Mouse (Mus musculus) liver, embryonic 16.5 days (tissue): ENCODE measurements around the gene Asap2. TPM values are rescaled to one million over a fixed set of nuclear protein-coding genes. Genes with fewer than 3 reads are reported as not detected.
A peak's percentile ranks its signal among the peaks of the same experiment; 100 is the strongest.

Experiments
- ATAC-seq: fragments of 200-750 bp; cut with Nextera tagmentation; 2 replicates; pipeline ENCODE4 v1.8.0; 2017; ENCODE audit warnings: low read depth, mild to moderate bottlenecking, moderate number of reproducible peaks, moderate library complexity
- H3K27ac ChIP-seq: fragments of 300-500 bp; sonication (generic); 2 replicates; pipeline ENCODE4 v1.5.1; 2014; ENCODE audit warnings: mild to moderate bottlenecking, low read length
- H3K27me3 ChIP-seq: fragments of 300-500 bp; sonication (generic); 2 replicates; pipeline ENCODE4 v1.6.1; 2014; ENCODE audit warnings: low read depth, low read length, mixed read lengths; ENCODE audit not compliant: control insufficient read depth, insufficient read depth
- H3K36me3 ChIP-seq: fragments of 300-500 bp; sonication (generic); 2 replicates; pipeline ENCODE4 v1.6.1; 2014; ENCODE audit warnings: mild to moderate bottlenecking; ENCODE audit not compliant: control insufficient read depth, insufficient read depth
- H3K4me1 ChIP-seq: fragments of 300-500 bp; sonication (generic); 2 replicates; pipeline ENCODE4 v1.6.1; 2014; ENCODE audit warnings: low read depth, low read length, mixed read lengths; ENCODE audit not compliant: control insufficient read depth
- H3K4me2 ChIP-seq: fragments of 300-500 bp; sonication (generic); 2 replicates; pipeline ENCODE4 v1.6.1; 2014; ENCODE audit warnings: low read depth, low read length, mixed read lengths
- H3K4me3 ChIP-seq: fragments of 300-500 bp; sonication (generic); 2 replicates; pipeline ENCODE4 v1.5.1; 2014; ENCODE audit warnings: low read depth, mild to moderate bottlenecking, low read length
- H3K9ac ChIP-seq: fragments of 300-500 bp; sonication (generic); 2 replicates; pipeline ENCODE4 v1.6.1; 2014; ENCODE audit warnings: low read depth, low read length
- H3K9me3 ChIP-seq: fragments of 300-500 bp; sonication (generic); replicated peaks from 2 replicates; pipeline ENCODE4 v1.6.1; 2016; ENCODE audit warnings: low read length; ENCODE audit not compliant: control insufficient read depth
- WGBS: fragments of 180-500 bp; shearing (Covaris S2); extraction: QIAGEN DNeasy Blood & Tissue Kit; methylation state at CpG from one replicate; pipeline ENCODE4 v1.1.7; 2014; ENCODE audit not compliant: insufficient replicate concordance; 5-methylcytosine and 5-hydroxymethylcytosine counted together
- polyA plus RNA-seq: library from polyadenylated mRNA; unstranded; fragments of >200 nt; fragmentation: Nextera tagmentation; extraction: Ambion mirVana; gene quantifications from 2 replicates; pipeline ENCODE4 v1.2.1, GENCODE M21; 2015

Gene Asap2
- polyA plus RNA-seq, 1 experiment from 2014 or later, result 1.5 TPM

GRCm38 (mm10) chr12:21168149-21168548 is 177.9 kb downstream of the Asap2 start:
- H3K4me2 ChIP-seq, result no peak overlapping the region
- H3K27ac ChIP-seq, result no peak overlapping the region
- H3K9ac ChIP-seq, result no peak overlapping the region
- 62% methylated on average over 6 of the region's 6 CpGs for WGBS
- peak; percentile 53 for ATAC-seq
- H3K4me1 ChIP-seq, result peaks cover 10% of the 10 kb centered on the region
- H3K27me3 ChIP-seq, result no peaks in the 10 kb centered on the region
- no peaks in the 10 kb centered on the region for H3K9me3 ChIP-seq
- no peaks in the 10 kb centered on the region for H3K36me3 ChIP-seq
- H3K4me3 ChIP-seq, result no peak overlapping the region

- no peaks in the 10 kb centered on the region for H3K27me3 ChIP-seq
- no peak overlapping the region for H3K4me3 ChIP-seq
- H3K9ac ChIP-seq, result no peak overlapping the region
- peaks cover 7% of the 10 kb centered on the region for H3K4me1 ChIP-seq
- H3K36me3 ChIP-seq, result no peaks in the 10 kb centered on the region
- WGBS, result 65% methylated on average over 11 of the region's 11 CpGs
- H3K9me3 ChIP-seq, result no peaks in the 10 kb centered on the region
- no peak overlapping the region for H3K4me2 ChIP-seq
- no peak overlapping the region for H3K27ac ChIP-seq
- ATAC-seq, result no peak
These were observed 181.7 kb downstream of the Asap2 start for GRCm38 (mm10) chr12:21171776-21172490.

DNA sequence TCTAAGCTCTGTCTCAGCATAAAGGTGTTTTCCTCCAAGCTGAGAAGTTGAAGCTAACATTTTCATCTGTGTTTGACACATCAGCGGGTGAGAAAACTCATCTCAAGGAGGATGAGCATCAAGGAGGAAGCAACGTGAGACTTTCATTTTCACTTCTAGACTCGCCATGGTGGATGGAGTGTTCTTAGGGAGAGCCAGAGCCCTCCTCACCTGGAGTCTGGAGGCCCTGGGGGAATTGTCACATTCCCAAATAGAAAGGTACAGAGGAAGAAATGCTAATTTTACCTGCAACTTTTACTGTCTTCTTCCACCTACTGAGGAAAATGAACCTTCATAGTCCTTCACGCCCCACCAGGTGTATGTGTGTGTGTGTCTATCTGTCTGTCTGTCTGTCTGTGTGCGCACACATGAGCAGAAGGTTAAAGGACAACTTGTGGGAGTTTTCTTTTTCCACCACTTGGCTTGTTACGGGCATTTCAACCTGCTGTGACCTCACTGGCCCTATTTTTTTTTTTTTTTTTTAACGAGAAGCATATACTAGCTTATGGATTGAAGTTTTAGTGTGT is 183.7 kb downstream of the Asap2 start:
- no peak for ATAC-seq
- H3K4me3 ChIP-seq, result no peak overlapping the region
- H3K9ac ChIP-seq, result no peak overlapping the region
- no peaks in the 10 kb centered on the region for H3K9me3 ChIP-seq
- WGBS, result 57% methylated on average over 7 of the region's 7 CpGs
- no peak overlapping the region for H3K4me2 ChIP-seq
- no peaks in the 10 kb centered on the region for H3K27me3 ChIP-seq
- H3K4me1 ChIP-seq, result no peaks in the 10 kb centered on the region
- no peak overlapping the region for H3K27ac ChIP-seq
- H3K36me3 ChIP-seq, result no peaks in the 10 kb centered on the region

GRCm38 (mm10) chr12:21176399-21176798 is 186.1 kb downstream of the Asap2 start:
- no peak overlapping the region for H3K27ac ChIP-seq
- H3K4me1 ChIP-seq, result peaks cover 2% of the 10 kb centered on the region; the same call in 1 of the 2 replicates
- no peaks in the 10 kb centered on the region for H3K27me3 ChIP-seq
- ATAC-seq, result no peak
- 76% methylated on average over 5 of the region's 5 CpGs for WGBS
- H3K9me3 ChIP-seq, result no peaks in the 10 kb centered on the region
- no peak overlapping the region for H3K4me2 ChIP-seq
- no peak overlapping the region for H3K4me3 ChIP-seq
- H3K36me3 ChIP-seq, result no peaks in the 10 kb centered on the region
- no peak overlapping the region for H3K9ac ChIP-seq

- Histone ChIP-seq H3K9me3 (no peaks in the 10 kb centered on the region), H3K27ac (no peak overlapping the region), H3K27me3 (no peaks in the 10 kb centered on the region), H3K4me2 (no peak overlapping the region), H3K36me3 (no peaks in the 10 kb centered on the region), H3K9ac (no peak overlapping the region), H3K4me1 (peaks cover 2% of the 10 kb centered on the region; the same call in 1 of the 2 replicates), H3K4me3 (no peak overlapping the region)
- no peak for ATAC-seq
These were observed 187.0 kb downstream of the Asap2 start for GRCm38 (mm10) chr12:21177123-21177698.

DNA sequence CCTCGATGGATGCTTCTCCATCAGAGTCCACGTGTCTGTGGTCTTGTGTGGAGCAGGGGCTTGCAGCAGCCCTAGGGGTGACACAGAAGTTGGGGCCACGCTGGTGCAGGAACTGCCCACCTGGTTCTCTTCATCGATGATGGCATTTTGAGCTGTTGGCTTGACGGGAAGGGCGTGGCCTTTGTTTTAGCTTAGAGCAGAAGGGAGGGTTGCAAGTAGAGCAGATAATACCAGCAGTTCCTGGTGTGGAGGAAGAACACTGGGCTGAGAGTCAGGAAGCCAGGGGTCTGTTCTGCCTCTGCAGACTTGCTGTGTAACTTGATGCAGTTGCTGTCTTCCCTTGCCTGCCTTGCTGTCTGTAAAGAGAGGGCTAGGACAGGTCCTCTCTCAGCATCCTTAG is 189.8 kb downstream of the Asap2 start:
- no peak for ATAC-seq
- no peaks in the 10 kb centered on the region for H3K36me3 ChIP-seq
- no peak overlapping the region for H3K4me2 ChIP-seq
- H3K4me3 ChIP-seq, result no peak overlapping the region
- H3K27ac ChIP-seq, result no peak overlapping the region
- H3K9ac ChIP-seq, result no peak overlapping the region
- 33% methylated on average over 6 of the region's 6 CpGs for WGBS
- H3K27me3 ChIP-seq, result no peaks in the 10 kb centered on the region
- H3K4me1 ChIP-seq, result peaks cover 2% of the 10 kb centered on the region; the same call in 1 of the 2 replicates
- no peaks in the 10 kb centered on the region for H3K9me3 ChIP-seq

DNA sequence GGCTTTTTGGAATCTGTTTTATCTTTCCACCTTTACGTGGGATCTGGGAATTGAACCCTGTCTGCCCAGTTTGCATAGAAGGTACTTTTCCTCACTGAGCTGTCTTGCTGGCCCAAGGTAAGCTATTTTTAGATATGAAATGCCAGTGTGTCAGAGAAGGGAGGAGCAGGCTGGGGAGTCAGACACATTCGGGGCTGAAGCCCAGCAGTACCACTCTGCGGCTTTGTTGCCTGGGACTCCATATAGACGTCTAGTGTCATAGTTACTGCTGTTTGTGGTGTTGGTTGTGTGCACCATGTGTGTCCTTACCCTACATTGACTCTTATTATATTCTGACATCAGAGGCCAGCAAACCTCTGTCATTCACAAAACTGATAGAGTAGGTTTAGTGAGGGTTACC is 192.5 kb downstream of the Asap2 start:
- Histone ChIP-seq H3K4me3 (no peak overlapping the region), H3K9ac (no peak overlapping the region), H3K4me1 (peaks cover 2% of the 10 kb centered on the region; the same call in 1 of the 2 replicates), H3K4me2 (no peak overlapping the region), H3K9me3 (no peaks in the 10 kb centered on the region), H3K36me3 (no peaks in the 10 kb centered on the region), H3K27ac (no peak overlapping the region), H3K27me3 (no peaks in the 10 kb centered on the region)
- WGBS, result 63% methylated on average over 4 of the region's 4 CpGs
- no peak for ATAC-seq

DNA sequence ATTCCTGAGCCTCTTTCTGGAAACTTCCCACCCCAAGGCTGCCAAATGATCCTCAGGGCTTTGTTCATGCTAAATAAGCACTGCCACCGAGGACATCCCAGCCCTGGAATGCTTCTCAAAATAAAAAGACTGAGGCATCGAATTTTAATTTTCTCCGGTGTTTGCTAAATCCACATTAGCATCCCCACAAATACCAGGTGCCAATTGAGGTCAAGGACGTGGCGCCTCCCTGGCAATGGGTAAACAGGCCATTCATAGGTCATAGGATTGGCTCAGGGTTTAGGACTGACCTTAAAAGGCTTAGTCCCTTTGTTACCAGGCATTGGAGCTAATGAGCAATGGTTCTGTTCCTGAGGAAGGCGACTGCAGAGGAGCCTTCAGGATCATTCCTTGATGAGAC is 193.1 kb downstream of the Asap2 start:
- Histone ChIP-seq H3K36me3 (no peaks in the 10 kb centered on the region), H3K9ac (no peak overlapping the region), H3K4me1 (peaks cover 2% of the 10 kb centered on the region; the same call in 1 of the 2 replicates), H3K4me2 (no peak overlapping the region), H3K4me3 (no peak overlapping the region), H3K27ac (no peak overlapping the region), H3K27me3 (no peaks in the 10 kb centered on the region), H3K9me3 (no peaks in the 10 kb centered on the region)
- WGBS, result 61% methylated on average over 6 of the region's 6 CpGs
- no peak for ATAC-seq

- no peak overlapping the region for H3K27ac ChIP-seq
- H3K36me3 ChIP-seq, result no peaks in the 10 kb centered on the region
- H3K4me2 ChIP-seq, result no peak overlapping the region
- H3K9ac ChIP-seq, result no peak overlapping the region
- H3K9me3 ChIP-seq, result no peaks in the 10 kb centered on the region
- no peak overlapping the region for H3K4me3 ChIP-seq
- no peaks in the 10 kb centered on the region for H3K4me1 ChIP-seq
- WGBS, result 67% methylated on average over 1 of the region's 1 CpGs
- no peaks in the 10 kb centered on the region for H3K27me3 ChIP-seq
- no peak for ATAC-seq
These were observed 195.9 kb downstream of the Asap2 start for GRCm38 (mm10) chr12:21186145-21186544.
